Mouse (Mus musculus) cerebellum, adult 11 months (tissue): ENCODE data around the gene Gm3072.
"Not testable (repeated sequence)": the region's sequence is repeated elsewhere in the genome, so short reads cannot be mapped to it uniquely, and the experiment has no call there.

ENCODE experiments used
- DNase-seq: peaks from one replicate; pipeline ENCODE4 v3.0.0; 2022

Gene Gm3072

DNA sequence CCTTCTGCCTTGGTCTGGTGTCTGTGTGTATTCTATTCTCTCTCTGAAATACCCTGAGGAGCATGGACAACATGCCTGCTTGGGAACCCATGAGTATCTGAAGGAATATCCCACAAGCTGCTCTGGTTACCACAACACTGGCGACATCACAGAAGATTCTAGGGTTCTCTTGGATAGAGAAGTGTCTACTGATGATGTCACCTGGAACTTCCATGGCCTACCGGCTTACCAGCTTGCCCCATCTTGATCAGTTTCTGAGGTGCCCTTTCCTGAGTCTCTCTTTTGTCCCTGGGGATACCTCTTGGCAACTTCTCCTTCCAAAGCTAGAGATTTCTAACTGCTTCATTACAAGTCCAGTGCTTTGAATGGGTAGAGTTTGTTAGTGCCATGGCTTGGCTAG lies at the start of gene Gm3072:
Gm3072 (minus strand) TSS at position 101 of the 400 bp plus-strand sequence.
- DNase-seq = not testable (repeated sequence)

DNA sequence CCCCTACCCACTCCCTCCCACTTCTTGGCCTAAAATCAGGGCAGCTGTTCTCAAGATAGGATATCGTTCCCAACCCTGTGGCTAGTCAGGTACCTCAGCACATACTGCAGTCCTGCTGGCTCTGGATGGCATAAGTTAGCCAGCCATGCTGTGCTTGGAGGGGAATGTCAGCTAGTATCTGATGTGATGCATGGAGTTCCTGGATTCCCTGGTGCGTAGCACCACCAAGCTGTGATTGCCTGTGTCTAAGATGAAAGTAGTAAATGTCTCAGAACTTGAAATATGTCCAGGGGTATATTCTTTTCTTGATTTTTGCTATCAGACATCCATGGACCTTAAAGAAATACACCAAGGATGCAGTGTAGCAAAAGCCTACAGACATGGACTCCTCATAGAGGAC lies 23.8 kb upstream of the Gm3072 start:
- not testable (repeated sequence) for DNase-seq

DNA sequence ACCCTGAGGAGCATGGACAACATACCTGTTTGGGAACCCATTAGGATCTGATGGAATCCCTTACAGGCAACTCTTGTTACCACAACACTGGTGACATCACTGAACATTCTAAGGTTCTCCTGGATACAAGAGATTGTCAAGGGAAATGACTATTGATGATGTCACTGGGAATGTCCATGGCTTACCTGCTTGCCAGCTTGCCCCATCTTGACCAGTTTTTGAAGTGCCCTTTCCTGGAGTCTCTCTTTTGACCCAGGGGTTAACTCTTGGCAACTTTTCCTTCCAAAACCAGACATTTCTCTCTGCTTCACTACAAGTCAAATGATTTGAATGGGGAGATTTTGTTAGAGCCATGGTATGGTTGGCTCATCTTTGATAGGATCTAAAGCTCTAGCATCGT lies 22.0 kb upstream of the Gm3072 start, which contains the start of gene Gm3676:
Gm3676 (minus strand) TSS at position 101 of the 400 bp plus-strand sequence.
- DNase-seq = not testable (repeated sequence)

DNA sequence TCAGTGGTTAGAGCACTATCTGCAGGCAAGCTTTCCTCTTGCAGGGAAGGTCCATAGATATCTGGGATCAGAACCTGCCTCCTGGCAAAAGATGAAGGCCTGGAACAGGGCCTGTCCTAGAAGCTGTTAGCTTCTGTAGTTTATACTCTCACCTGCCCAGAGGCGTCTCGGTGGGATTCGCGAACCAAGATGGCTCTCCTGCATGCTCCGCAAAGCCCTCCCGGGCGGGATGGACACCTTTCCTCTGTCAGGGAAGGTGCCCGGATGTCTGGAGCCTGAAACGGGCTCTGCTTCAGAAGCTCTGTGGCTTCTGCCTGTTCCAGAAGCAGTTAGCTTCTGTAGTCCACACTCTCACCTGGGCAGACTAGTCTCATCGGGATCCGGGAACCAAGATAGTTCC lies 5.7 kb upstream of the Gm3072 start:
- DNase-seq = not testable (repeated sequence)

DNA sequence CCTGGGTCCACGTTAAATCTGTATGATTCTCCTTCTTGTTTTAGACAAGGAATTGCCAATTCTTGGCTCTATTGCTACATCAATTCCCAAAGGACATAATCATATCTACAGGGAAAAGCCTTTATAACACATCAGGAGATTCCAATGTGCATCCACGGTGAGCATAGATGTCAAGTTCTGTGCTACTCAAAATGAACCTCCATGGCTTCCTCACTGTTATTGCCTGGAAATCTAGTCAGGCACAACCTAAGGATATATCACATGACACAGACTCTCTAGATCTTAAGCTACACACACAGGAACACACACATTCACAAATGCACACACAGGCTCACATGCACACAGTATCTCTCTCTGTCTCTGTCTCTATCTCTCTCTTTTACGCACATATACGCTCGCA lies 1.9 kb downstream of the Gm3072 start:
- not testable (repeated sequence) for DNase-seq

GRCm38 (mm10) chr14:41610690-41611089 lies 13.7 kb downstream of the Gm3072 start:
- DNase-seq = not testable (repeated sequence)

- not testable (repeated sequence) for DNase-seq
These were observed 23.5 kb downstream of the Gm3072 start for GRCm38 (mm10) chr14:41600935-41601334.

DNA sequence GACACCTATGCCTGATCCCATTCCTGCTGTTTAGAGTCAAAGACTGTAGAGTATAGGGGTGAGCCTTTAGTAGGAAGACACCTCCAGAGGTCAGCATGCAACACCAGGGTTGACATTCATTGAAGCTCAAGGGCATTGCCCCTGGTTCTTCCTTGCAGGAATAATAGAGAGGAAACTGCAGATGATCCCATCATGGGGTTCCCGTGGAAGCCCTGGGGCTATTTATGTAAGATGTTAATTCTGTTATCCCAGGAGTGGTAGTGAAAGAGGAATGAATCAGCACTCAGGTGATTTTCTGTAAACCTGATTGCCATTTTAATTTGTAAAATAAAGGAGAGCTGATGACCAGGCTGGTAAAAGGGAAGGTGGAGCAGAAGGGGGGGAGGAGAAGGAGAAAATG lies 38.1 kb downstream of the Gm3072 start:
- not testable (repeated sequence) for DNase-seq

GRCm38 (mm10) chr14:41572911-41573310 lies 51.5 kb downstream of the Gm3072 start, which contains the start of gene 1700049E17Rik2:
TSS of gene 1700049E17Rik2 (plus strand) at chr14:41573211.
- DNase-seq = not testable (repeated sequence)
